Mouse (Mus musculus) adrenal gland, adult 18-20 months (tissue): Measurements from ENCODE around the gene Zfp385a. TPM values are rescaled to one million over a fixed set of nuclear protein-coding genes. Genes with fewer than 3 reads are reported as not detected.
A peak's percentile ranks its signal among the peaks of the same experiment; 100 is the strongest.

ENCODE experiments used
- DNase-seq, 2 experiments: peaks; one replicate each; pipeline ENCODE4 v3.0.0; 2021 to 2022; ENCODE audit warnings: low spot score in 2 of 2
- total RNA-seq, 2 experiments: library from RNA; stranded (reverse); gene quantifications; 1 replicate in 1 of 2; 2 replicates in 1 of 2; pipeline ENCODE4 v1.2.3; 2021

The Zfp385a gene
- total RNA-seq, 2 experiments from 2014 or later: 12.4 to 16.9 TPM

- DNase-seq: no peak
Observed at GRCm38 (mm10) chr15:103364761-103365160, 24.9 kb upstream of the Zfp385a start.

- no peak for DNase-seq
Observed at GRCm38 (mm10) chr15:103363809-103364208, 23.9 kb upstream of the Zfp385a start.

GRCm38 (mm10) chr15:103362950-103363349 is 23.1 kb upstream of the Zfp385a start:
- no peak for DNase-seq

GRCm38 (mm10) chr15:103362333-103362732 is 22.4 kb upstream of the Zfp385a start:
- no peak for DNase-seq

GRCm38 (mm10) chr15:103361269-103361668 is 21.4 kb upstream of the Zfp385a start:
- DNase-seq: no peak

GRCm38 (mm10) chr15:103359869-103360602 is 20.1 kb upstream of the Zfp385a start:
- no peak for DNase-seq

GRCm38 (mm10) chr15:103359122-103359510 is 19.2 kb upstream of the Zfp385a start:
- no peak for DNase-seq

GRCm38 (mm10) chr15:103358278-103359121 is 18.6 kb upstream of the Zfp385a start:
- peak in 1 of 2 experiments; percentile 48 for DNase-seq

GRCm38 (mm10) chr15:103357817-103358216 is 17.9 kb upstream of the Zfp385a start:
- no peak for DNase-seq

GRCm38 (mm10) chr15:103356130-103356529 is 16.2 kb upstream of the Zfp385a start:
- no peak for DNase-seq

- DNase-seq: no peak
Observed at GRCm38 (mm10) chr15:103355420-103355819, 15.5 kb upstream of the Zfp385a start.

- no peak for DNase-seq
Observed at GRCm38 (mm10) chr15:103354690-103355089, 14.8 kb upstream of the Zfp385a start.

- DNase-seq: no peak
Observed at GRCm38 (mm10) chr15:103353511-103354256, 13.8 kb upstream of the Zfp385a start.

GRCm38 (mm10) chr15:103352856-103353255 is 13.0 kb upstream of the Zfp385a start:
- DNase-seq: peak; percentile 50 to 66

- peak; percentile 45 to 53 for DNase-seq
Observed at GRCm38 (mm10) chr15:103347275-103347684, 7.4 kb upstream of the Zfp385a start.

- no peak for DNase-seq
Observed at GRCm38 (mm10) chr15:103345789-103346188, 5.9 kb upstream of the Zfp385a start.

GRCm38 (mm10) chr15:103343556-103343955 is 3.7 kb upstream of the Zfp385a start:
- DNase-seq: no peak

GRCm38 (mm10) chr15:103343008-103343407 is 3.1 kb upstream of the Zfp385a start:
- DNase-seq: no peak

GRCm38 (mm10) chr15:103342415-103342814 is 2.5 kb upstream of the Zfp385a start:
- peak; percentile 69 to 72 for DNase-seq

GRCm38 (mm10) chr15:103341547-103341946 is 1.7 kb upstream of the Zfp385a start:
- no peak for DNase-seq

GRCm38 (mm10) chr15:103340786-103341185 is 893 bp upstream of the Zfp385a start:
- no peak for DNase-seq
